Mouse (Mus musculus) liver, embryonic 15.5 days (tissue): ENCODE data around the gene Wdr83os. TPM values are rescaled to one million over a fixed set of nuclear protein-coding genes. Genes with fewer than 3 reads are reported as not detected.

ENCODE experiments used
- ATAC-seq: fragments of 200-750 bp; cut with Nextera tagmentation; 2 replicates; pipeline ENCODE4 v1.8.0; 2017; ENCODE audit warnings: moderate number of reproducible peaks, mild to moderate bottlenecking, moderate library complexity; ENCODE audit not compliant: insufficient read depth
- H3K27ac ChIP-seq: fragments of 300-500 bp; sonication (generic); replicated peaks from 2 replicates; pipeline ENCODE4 v1.5.1; 2015; ENCODE audit warnings: mild to moderate bottlenecking, inconsistent platforms
- H3K27me3 ChIP-seq: fragments of 300-500 bp; sonication (generic); 2 replicates; pipeline ENCODE4 v1.6.1; 2015; ENCODE audit warnings: mild to moderate bottlenecking, inconsistent platforms
- H3K36me3 ChIP-seq: fragments of 300-500 bp; sonication (generic); replicated peaks from 2 replicates; pipeline ENCODE4 v1.6.1; 2015; ENCODE audit warnings: moderate library complexity, mild to moderate bottlenecking, inconsistent platforms
- H3K4me1 ChIP-seq: fragments of 300-500 bp; sonication (generic); replicated peaks from 2 replicates; pipeline ENCODE4 v1.6.1; 2015; ENCODE audit warnings: inconsistent platforms
- H3K4me2 ChIP-seq: fragments of 300-500 bp; sonication (generic); 2 replicates; pipeline ENCODE4 v1.6.1; 2015; ENCODE audit warnings: moderate library complexity, mild to moderate bottlenecking, inconsistent platforms
- H3K4me3 ChIP-seq: fragments of 300-500 bp; sonication (generic); replicated peaks from 2 replicates; pipeline ENCODE4 v1.5.1; 2015; ENCODE audit warnings: mild to moderate bottlenecking, inconsistent platforms
- H3K9ac ChIP-seq: fragments of 300-500 bp; sonication (generic); 2 replicates; pipeline ENCODE4 v1.6.1; 2015; ENCODE audit warnings: moderate library complexity, mild to moderate bottlenecking, inconsistent platforms
- H3K9me3 ChIP-seq: fragments of 300-500 bp; sonication (generic); replicated peaks from 2 replicates; pipeline ENCODE4 v1.6.1; 2016; ENCODE audit warnings: inconsistent platforms
- WGBS: fragments of 180-500 bp; shearing (Covaris S2); methylation state at CpG from one replicate; pipeline ENCODE4 v1.1.7; 2015; ENCODE audit warnings: mixed read lengths; ENCODE audit not compliant: insufficient replicate concordance; 5-methylcytosine and 5-hydroxymethylcytosine counted together
- polyA plus RNA-seq: library from polyadenylated mRNA; unstranded; fragments of >200 nt; fragmentation: Nextera tagmentation; extraction: Ambion mirVana; gene quantifications from 2 replicates; pipeline ENCODE4 v1.2.1, GENCODE M21; 2015

Gene Wdr83os
- polyA plus RNA-seq, 1 experiment from 2014 or later = 58.5 TPM

GRCm38 (mm10) chr8:85043619-85044018, 36.9 kb upstream of the Wdr83os start:
- H3K36me3 ChIP-seq = peaks cover 91% of the 10 kb centered on the region
- H3K9ac ChIP-seq = no peak overlapping the region
- no peak overlapping the region for H3K4me2 ChIP-seq
- H3K4me1 ChIP-seq = peaks cover 28% of the 10 kb centered on the region
- no peaks in the 10 kb centered on the region for H3K27me3 ChIP-seq
- no peak overlapping the region for H3K4me3 ChIP-seq
- no peaks in the 10 kb centered on the region for H3K9me3 ChIP-seq
- WGBS = 84% methylated on average over 6 of the region's 6 CpGs
- ATAC-seq = no peak
- no peak overlapping the region for H3K27ac ChIP-seq

DNA sequence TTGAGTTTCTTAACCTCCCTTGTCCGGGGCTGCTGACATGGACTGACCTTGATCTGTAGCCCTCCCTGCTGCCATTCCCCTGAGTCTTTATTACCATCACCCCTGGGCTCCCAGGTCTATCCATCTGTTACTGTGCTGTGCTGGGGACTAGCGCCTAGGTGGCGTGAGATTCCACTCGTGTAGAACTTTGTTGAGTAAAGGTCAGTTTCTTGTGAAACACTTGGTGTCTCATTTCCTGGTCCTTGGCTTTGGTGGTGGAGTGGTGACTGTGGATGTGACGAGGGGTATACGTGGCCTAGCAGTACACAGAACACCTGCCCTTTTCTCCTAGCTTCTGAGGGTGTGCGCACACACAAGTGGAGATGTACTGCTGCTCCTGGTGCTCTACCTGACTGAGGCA, 23.2 kb upstream of the Wdr83os start:
- WGBS = 77% methylated on average over 7 of the region's 7 CpGs
- H3K4me1 ChIP-seq = peaks cover 23% of the 10 kb centered on the region
- H3K4me3 ChIP-seq = no peak overlapping the region
- no peak overlapping the region for H3K4me2 ChIP-seq
- no peaks in the 10 kb centered on the region for H3K27me3 ChIP-seq
- no peak overlapping the region for H3K27ac ChIP-seq
- H3K36me3 ChIP-seq = peaks cover 51% of the 10 kb centered on the region
- H3K9ac ChIP-seq = no peak overlapping the region
- no peak for ATAC-seq
- no peaks in the 10 kb centered on the region for H3K9me3 ChIP-seq

DNA sequence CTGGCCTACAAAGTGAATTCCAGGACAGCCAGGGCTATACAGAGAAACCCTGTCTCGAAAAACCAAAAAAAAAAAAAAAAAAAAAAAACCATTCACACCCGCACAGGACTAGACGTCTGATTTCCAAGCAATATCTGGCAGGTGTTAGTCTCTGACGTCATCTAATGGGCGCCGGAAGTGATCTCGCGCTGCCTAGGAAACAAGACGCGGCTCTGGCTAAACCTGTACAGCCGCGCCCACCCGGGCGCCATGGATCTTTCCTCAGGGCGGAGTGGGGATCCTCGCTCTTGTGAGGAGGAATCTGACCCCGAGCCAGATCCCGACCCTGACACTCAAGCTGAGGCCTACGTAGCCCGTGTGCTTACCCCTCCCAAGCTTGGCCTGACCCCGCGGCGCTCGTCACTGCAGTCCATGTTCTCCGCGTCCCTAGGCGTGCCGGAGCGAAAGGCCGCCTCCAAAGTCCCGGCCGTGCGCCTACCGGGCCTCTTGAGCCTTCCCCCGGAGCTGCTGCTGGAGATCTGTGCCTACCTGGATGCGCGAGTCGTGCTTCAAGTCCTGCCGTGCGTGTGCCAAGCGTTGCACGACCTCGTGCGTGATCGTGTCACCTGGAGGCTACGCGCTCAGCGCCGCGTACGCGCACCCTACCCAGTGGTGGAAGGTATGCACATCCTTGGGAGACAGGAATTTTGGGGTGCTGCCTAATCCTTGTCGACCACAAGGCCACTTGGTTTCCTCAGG, 20.5 kb upstream of the Wdr83os start, which contains the start of gene Fbxw9:
Gene Fbxw9, plus strand, starts transcription at position 177 of the 738 bp plus-strand sequence.
- Histone ChIP-seq H3K4me2 (peak within 1 kb of the TSS; percentile 94), H3K9ac (peak within 1 kb of the TSS; percentile 61), H3K27me3 (no peaks in the 10 kb centered on the region), H3K36me3 (peaks cover 24% of the 10 kb centered on the region), H3K27ac (no peak within 1 kb of the TSS), H3K4me3 (peak within 1 kb of the TSS; percentile 71), H3K9me3 (no peaks in the 10 kb centered on the region), H3K4me1 (peaks cover 31% of the 10 kb centered on the region)
- ATAC-seq = peak; percentile 75
- WGBS = under 1% methylated on average over 53 of the region's 53 CpGs

DNA sequence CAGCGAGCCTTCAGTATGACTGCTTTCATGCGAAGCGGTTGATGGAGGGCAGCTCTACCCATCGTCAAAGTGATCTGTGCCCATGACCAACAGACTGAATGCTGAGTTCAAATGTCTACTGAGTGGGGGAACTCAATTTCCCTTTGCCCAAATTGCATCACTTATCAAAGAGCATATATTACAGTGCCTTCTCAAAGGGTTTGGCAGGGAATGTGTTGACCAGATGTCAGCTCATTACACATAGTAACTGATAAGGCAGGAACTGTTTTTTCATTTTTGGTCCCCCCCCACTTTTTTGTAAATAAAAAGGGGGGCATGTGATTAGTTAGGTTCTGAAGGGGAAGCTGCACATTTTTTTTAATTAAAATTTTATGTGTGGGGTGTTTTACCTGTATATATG, 17.9 kb upstream of the Wdr83os start:
- no peak for ATAC-seq
- 77% methylated on average over 4 of the region's 4 CpGs for WGBS

DNA sequence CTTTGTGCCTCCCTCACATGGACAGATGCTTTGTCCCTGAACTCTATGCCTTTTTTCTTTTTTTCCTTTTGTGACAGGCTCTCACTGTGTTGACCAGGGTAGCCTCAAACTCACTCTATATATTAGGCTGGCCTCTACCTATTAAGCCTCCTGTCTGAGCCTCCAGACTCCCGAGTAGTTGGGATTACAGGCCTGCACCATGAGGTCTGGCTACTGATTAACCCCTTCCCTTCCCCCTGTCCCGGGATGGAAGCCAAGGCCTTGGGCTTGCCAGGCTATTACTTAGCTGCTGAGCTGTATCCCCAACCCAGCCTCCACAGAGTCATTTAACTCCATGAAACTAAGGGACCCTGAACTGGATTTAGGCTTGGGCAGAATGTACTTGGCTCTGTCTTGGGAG, 15.3 kb upstream of the Wdr83os start:
- no peaks in the 10 kb centered on the region for H3K9me3 ChIP-seq
- peak overlapping the region; percentile 45; the same call in 1 of the 2 replicates for H3K27ac ChIP-seq
- H3K9ac ChIP-seq = no peak overlapping the region

More for the DNA sequence above, 17.9 kb upstream of the Wdr83os start:
- H3K4me2 ChIP-seq = no peak overlapping the region
- no peak overlapping the region for H3K27ac ChIP-seq
- no peaks in the 10 kb centered on the region for H3K27me3 ChIP-seq
- H3K9me3 ChIP-seq = no peaks in the 10 kb centered on the region
- H3K36me3 ChIP-seq = 0 out of 2 replicates have a peak, but pooled peaks cover 1% of the 10 kb centered on the region
- no peak overlapping the region for H3K9ac ChIP-seq
- H3K4me3 ChIP-seq = no peak overlapping the region
- H3K4me1 ChIP-seq = peaks cover 45% of the 10 kb centered on the region

DNA sequence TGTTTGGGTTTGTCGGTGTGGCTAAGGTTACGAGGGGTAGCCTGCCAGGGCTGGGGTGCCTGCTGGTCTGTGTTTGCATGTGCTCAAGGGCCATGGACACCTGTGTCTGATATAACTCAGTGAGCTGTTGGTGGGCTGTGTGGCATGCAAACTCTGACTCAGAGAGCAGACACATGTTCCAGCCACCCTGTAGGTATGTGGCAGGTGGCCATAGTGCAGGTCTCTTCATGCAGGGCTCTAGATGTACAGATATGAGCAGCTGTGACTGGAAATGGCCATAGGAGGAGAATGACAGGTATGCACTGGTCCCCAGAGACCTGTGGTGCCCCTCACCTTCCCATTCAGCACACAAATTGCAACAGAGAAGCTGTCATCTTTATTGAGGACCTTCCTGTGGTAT, 13.4 kb upstream of the Wdr83os start:
- peaks cover 41% of the 10 kb centered on the region for H3K4me1 ChIP-seq
- 86% methylated on average over 2 of the region's 2 CpGs for WGBS
- no peak overlapping the region for H3K27ac ChIP-seq
- ATAC-seq = no peak
- no peak overlapping the region for H3K4me3 ChIP-seq
- no peak overlapping the region for H3K9ac ChIP-seq
- no peaks in the 10 kb centered on the region for H3K27me3 ChIP-seq
- no peak overlapping the region for H3K4me2 ChIP-seq
- no peaks in the 10 kb centered on the region for H3K9me3 ChIP-seq
- H3K36me3 ChIP-seq = no peaks in the 10 kb centered on the region

More for the DNA sequence above, 15.3 kb upstream of the Wdr83os start:
- ATAC-seq = peak; percentile 47; the same call in 1 of the 2 replicates
- WGBS = 45% methylated on average over 2 of the region's 2 CpGs
- H3K27me3 ChIP-seq = no peaks in the 10 kb centered on the region
- H3K4me2 ChIP-seq = no peak overlapping the region
- peaks cover 39% of the 10 kb centered on the region for H3K4me1 ChIP-seq
- no peak overlapping the region for H3K4me3 ChIP-seq
- H3K36me3 ChIP-seq = no peaks in the 10 kb centered on the region

GRCm38 (mm10) chr8:85067982-85068381, 12.6 kb upstream of the Wdr83os start, which contains the start of gene Gm5741:
Gm5741 (minus strand) TSS chr8:85067982.
- H3K4me3 ChIP-seq = no peak within 1 kb of the TSS
- ATAC-seq = no peak
- H3K9ac ChIP-seq = no peak within 1 kb of the TSS
- H3K27ac ChIP-seq = no peak within 1 kb of the TSS
- H3K36me3 ChIP-seq = 0 out of 2 replicates have a peak, but pooled peaks cover under 1% of the 10 kb centered on the region
- H3K4me1 ChIP-seq = peaks cover 49% of the 10 kb centered on the region
- H3K4me2 ChIP-seq = no peak within 1 kb of the TSS
- no peaks in the 10 kb centered on the region for H3K27me3 ChIP-seq
- no peaks in the 10 kb centered on the region for H3K9me3 ChIP-seq

- Histone ChIP-seq H3K4me2 (peak overlapping the region; percentile 82), H3K27ac (peak overlapping the region; percentile 94), H3K9me3 (no peaks in the 10 kb centered on the region), H3K27me3 (no peaks in the 10 kb centered on the region), H3K9ac (peak overlapping the region; percentile 88; the same call in 1 of the 2 replicates), H3K4me3 (peak overlapping the region; percentile 97), H3K36me3 (peaks cover 31% of the 10 kb centered on the region), H3K4me1 (peaks cover 62% of the 10 kb centered on the region)
- WGBS = 54% methylated on average over 5 of the region's 5 CpGs
- peak; percentile 29 for ATAC-seq
Observed at GRCm38 (mm10) chr8:85071041-85071440, 9.5 kb upstream of the Wdr83os start.

DNA sequence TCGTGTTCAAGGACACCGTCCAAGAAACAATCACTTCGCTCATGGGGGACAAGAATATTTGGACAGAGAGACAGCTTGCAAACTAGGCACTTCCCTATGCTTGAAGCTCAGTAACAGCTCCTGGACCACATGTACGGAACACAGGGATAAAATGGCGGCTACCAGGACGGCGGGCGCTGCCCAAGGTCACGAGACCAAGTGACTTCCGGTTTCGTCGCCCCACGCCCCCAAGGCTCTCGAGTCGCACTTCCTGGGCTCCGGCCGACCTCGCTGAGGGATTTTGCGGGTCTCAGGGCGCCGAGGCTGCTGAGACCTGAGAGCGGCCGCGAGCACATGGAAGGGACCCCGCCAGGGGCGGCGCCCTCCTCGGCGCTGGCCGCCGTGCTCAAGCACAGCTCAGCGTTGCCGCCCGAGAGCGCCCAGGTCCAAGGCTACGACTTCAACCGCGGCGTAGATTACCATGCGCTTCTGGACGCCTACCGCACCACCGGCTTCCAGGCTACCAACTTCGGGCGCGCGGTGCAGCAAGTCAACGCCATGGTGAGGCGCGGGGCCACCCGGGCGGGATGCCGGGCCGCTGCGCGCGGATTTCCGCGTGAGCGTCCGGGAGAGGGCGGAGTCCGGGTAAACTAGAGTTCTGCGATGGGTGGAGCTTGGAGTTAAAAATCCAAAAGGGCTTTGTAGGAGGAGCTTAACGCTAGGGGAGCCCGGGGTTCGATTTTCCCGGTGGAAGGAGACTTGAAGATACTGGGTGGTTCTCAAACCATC, 8.8 kb upstream of the Wdr83os start, which contains the start of gene Dhps:
Gene Dhps, plus strand, starts transcription at position 244 of the 768 bp plus-strand sequence.
- Histone ChIP-seq H3K9ac (peak within 1 kb of the TSS; percentile 88), H3K27me3 (no peaks in the 10 kb centered on the region), H3K9me3 (no peaks in the 10 kb centered on the region), H3K27ac (peak within 1 kb of the TSS; percentile 94), H3K4me1 (peaks cover 62% of the 10 kb centered on the region), H3K4me3 (peak within 1 kb of the TSS; percentile 97), H3K36me3 (peaks cover 37% of the 10 kb centered on the region), H3K4me2 (peak within 1 kb of the TSS; percentile 82)
- WGBS = under 1% methylated on average over 68 of the region's 68 CpGs
- peak; percentile 81 for ATAC-seq

- H3K9ac ChIP-seq = peak overlapping the region; percentile 88
- ATAC-seq = no peak
- peaks cover 42% of the 10 kb centered on the region for H3K36me3 ChIP-seq
- H3K27me3 ChIP-seq = no peaks in the 10 kb centered on the region
- WGBS = 31% methylated on average over 9 of the region's 9 CpGs
- peak overlapping the region; percentile 97 for H3K4me3 ChIP-seq
- H3K9me3 ChIP-seq = no peaks in the 10 kb centered on the region
- peaks cover 70% of the 10 kb centered on the region for H3K4me1 ChIP-seq
- peak overlapping the region; percentile 82 for H3K4me2 ChIP-seq
- peak overlapping the region; percentile 94 for H3K27ac ChIP-seq
Observed at GRCm38 (mm10) chr8:85072364-85072929, 8.1 kb upstream of the Wdr83os start.
